Mouse (Mus musculus): ENCODE measurements around the gene Krt39. TPM values are rescaled to one million over a fixed set of nuclear protein-coding genes. Genes with fewer than 3 reads are reported as not detected.
A peak's percentile ranks its signal among the peaks of the same experiment; 100 is the strongest.

The Krt39 gene
- polyA plus RNA-seq, 1 experiment: not detected

- H3K4me1 ChIP-seq (ENCODE audit: control insufficient read depth, insufficient read depth, low read length): peaks cover 10% of the 10 kb centered on the region
- TF ChIP-seq CTCF (IDR thresholded peaks at IDR 0.05; ENCODE audit: borderline replicate concordance, insufficient read depth, low read length) (no peak), POLR2A (IDR thresholded peaks at IDR 0.05; ENCODE audit: low read depth, low read length) (no peak)
- H3K27ac ChIP-seq (ENCODE audit: insufficient read depth, low read length): no peak overlapping the region
- no peak overlapping the region for H3K4me3 ChIP-seq (ENCODE audit: insufficient read depth, low read length)
Measured at GRCm38 (mm10) chr11:99474981-99475380, 46.2 kb downstream of the Krt39 start.

DNA sequence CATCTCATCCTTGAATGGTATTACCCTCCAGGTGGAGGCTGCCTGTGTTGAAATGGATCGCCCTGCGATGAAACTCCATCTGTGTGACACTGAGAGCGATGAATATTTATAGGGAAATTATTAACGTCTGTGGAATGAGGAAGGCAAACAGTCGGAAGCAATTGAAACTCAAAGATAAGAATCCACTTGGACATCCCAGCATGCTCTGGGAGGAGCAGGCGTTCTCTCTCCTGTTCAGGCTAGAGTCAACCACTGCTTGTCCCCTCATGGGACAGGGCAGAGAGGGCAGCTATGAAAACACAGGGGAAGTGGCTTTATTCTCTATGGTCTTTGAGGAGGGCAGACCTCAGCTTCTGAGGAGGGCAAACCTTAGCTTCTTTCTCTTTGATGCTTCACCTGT lies 47.7 kb downstream of the Krt39 start:
- Histone ChIP-seq H3K4me3 (ENCODE audit: insufficient read depth, low read length) (no peak overlapping the region), H3K4me1 (ENCODE audit: control insufficient read depth, insufficient read depth, low read length) (peaks cover 10% of the 10 kb centered on the region), H3K27ac (ENCODE audit: insufficient read depth, low read length) (no peak overlapping the region)
- no peak for TF ChIP-seq CTCF (IDR thresholded peaks at IDR 0.05; ENCODE audit: borderline replicate concordance, insufficient read depth, low read length)
- TF ChIP-seq POLR2A (IDR thresholded peaks at IDR 0.05; ENCODE audit: low read depth, low read length): no peak

GRCm38 (mm10) chr11:99472405-99472804 lies 48.7 kb downstream of the Krt39 start:
- Histone ChIP-seq H3K27ac (ENCODE audit: insufficient read depth, low read length) (peak overlapping the region; percentile 96), H3K4me1 (ENCODE audit: control insufficient read depth, insufficient read depth, low read length) (peaks cover 10% of the 10 kb centered on the region), H3K4me3 (ENCODE audit: insufficient read depth, low read length) (no peak overlapping the region)
- TF ChIP-seq POLR2A (IDR thresholded peaks at IDR 0.05; ENCODE audit: low read depth, low read length) (no peak), CTCF (IDR thresholded peaks at IDR 0.05; ENCODE audit: borderline replicate concordance, insufficient read depth, low read length) (no peak)

- H3K4me1 ChIP-seq (ENCODE audit: control insufficient read depth, insufficient read depth, low read length): peaks cover 10% of the 10 kb centered on the region
- peak overlapping the region; percentile 96 for H3K27ac ChIP-seq (ENCODE audit: insufficient read depth, low read length)
- no peak overlapping the region for H3K4me3 ChIP-seq (ENCODE audit: insufficient read depth, low read length)
- no peak for TF ChIP-seq CTCF (IDR thresholded peaks at IDR 0.05; ENCODE audit: borderline replicate concordance, insufficient read depth, low read length)
- no peak for TF ChIP-seq POLR2A (IDR thresholded peaks at IDR 0.05; ENCODE audit: low read depth, low read length)
Measured at GRCm38 (mm10) chr11:99471946-99472345, 49.2 kb downstream of the Krt39 start.

DNA sequence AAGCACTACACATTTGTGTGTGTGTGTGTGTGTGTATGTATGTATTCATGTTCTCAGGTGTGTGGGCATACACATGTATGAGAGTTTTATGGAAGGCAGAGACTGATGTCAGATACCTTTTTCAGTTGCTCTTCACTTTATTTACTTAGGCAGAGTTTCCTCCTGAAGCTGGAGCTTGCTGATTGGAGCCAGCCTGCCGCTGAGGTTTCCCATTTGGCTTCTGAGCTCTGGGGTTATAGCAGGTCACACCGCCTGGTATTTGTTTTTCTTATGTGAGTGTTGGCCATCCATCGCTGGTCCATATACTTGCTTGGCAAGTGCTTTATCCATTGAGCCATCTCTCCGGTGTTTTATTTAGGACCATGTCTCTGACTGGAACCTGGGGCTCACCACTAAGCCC lies 51.9 kb downstream of the Krt39 start:
- H3K4me1 ChIP-seq (ENCODE audit: control insufficient read depth, insufficient read depth, low read length): peaks cover 10% of the 10 kb centered on the region
- TF ChIP-seq POLR2A (IDR thresholded peaks at IDR 0.05; ENCODE audit: low read depth, low read length) (no peak), CTCF (IDR thresholded peaks at IDR 0.05; ENCODE audit: borderline replicate concordance, insufficient read depth, low read length) (no peak)
- no peak overlapping the region for H3K27ac ChIP-seq (ENCODE audit: insufficient read depth, low read length)
- no peak overlapping the region for H3K4me3 ChIP-seq (ENCODE audit: insufficient read depth, low read length)

DNA sequence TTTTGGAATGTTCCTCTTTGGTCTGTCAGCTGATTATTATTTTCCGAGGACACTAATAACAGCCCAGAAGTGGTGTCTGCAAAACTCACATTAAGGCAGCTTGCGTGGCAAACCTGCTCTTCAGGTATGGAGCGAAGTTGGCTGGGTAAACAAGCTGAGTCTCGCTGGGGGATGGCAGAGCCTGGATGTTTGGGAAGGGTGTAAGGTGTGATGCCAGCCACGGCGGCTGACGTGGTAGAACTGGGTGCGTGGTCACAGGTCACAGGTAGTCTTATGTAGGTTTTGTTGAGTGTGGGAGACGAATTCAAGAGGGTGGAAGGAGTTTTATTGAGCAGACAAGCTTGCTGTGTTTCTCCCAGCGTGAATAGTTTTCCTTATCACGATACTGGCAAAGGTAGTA lies 52.6 kb downstream of the Krt39 start:
- Histone ChIP-seq H3K4me1 (ENCODE audit: control insufficient read depth, insufficient read depth, low read length) (peaks cover 10% of the 10 kb centered on the region), H3K27ac (ENCODE audit: insufficient read depth, low read length) (no peak overlapping the region), H3K4me3 (ENCODE audit: insufficient read depth, low read length) (no peak overlapping the region)
- TF ChIP-seq POLR2A (IDR thresholded peaks at IDR 0.05; ENCODE audit: low read depth, low read length): no peak

GRCm38 (mm10) chr11:99466316-99466715 lies 54.8 kb downstream of the Krt39 start:
- TF ChIP-seq POLR2A (IDR thresholded peaks at IDR 0.05; ENCODE audit: low read depth, low read length): no peak
- no peak for TF ChIP-seq CTCF (IDR thresholded peaks at IDR 0.05; ENCODE audit: borderline replicate concordance, insufficient read depth, low read length)
- peaks cover 3% of the 10 kb centered on the region; the same call in 1 of the 2 replicates for H3K4me1 ChIP-seq (ENCODE audit: control insufficient read depth, insufficient read depth, low read length)
- H3K27ac ChIP-seq (ENCODE audit: insufficient read depth, low read length): no peak overlapping the region
- H3K4me3 ChIP-seq (ENCODE audit: insufficient read depth, low read length): no peak overlapping the region

DNA sequence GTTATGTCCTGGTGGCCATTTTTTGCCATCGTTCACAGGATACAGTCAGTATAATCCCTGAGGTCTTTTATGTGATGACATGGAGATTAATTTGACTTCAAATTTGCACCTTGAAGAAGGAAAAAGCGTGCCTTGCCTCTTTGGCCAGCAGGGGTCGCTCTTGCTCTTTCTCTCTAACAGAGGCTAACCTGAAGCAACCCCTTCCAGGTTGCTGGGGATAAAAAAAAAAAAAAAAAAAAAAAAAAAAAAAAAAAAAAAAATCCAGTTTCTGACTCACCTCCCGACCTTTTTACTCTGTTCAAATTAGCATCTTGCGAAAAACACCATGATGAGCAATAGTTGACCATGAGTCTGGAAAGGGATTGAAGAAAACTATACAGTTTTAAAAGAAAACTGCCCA lies 56.3 kb downstream of the Krt39 start:
- TF ChIP-seq CTCF (IDR thresholded peaks at IDR 0.05; ENCODE audit: borderline replicate concordance, insufficient read depth, low read length): peak; percentile 54; the same call in 1 of the 2 replicates
- no peak for TF ChIP-seq POLR2A (IDR thresholded peaks at IDR 0.05; ENCODE audit: low read depth, low read length)
- Histone ChIP-seq H3K4me1 (ENCODE audit: control insufficient read depth, insufficient read depth, low read length) (no peaks in the 10 kb centered on the region), H3K27ac (ENCODE audit: insufficient read depth, low read length) (no peak overlapping the region; the same call in 1 of the 2 replicates), H3K4me3 (ENCODE audit: insufficient read depth, low read length) (no peak overlapping the region)

Other genes starting within 250 kb of the Krt39 start
- not detected in 2 replicates for gene Krt24, start 236.1 kb downstream of the Krt39 start, polyA plus RNA-seq (2011; ENCODE audit: insufficient read length, low read depth, missing spikeins)
- not detected in 2 replicates for gene Krt25, start 198.4 kb downstream of the Krt39 start, polyA plus RNA-seq (2011; ENCODE audit: insufficient read length, low read depth, missing spikeins)
- not detected in 2 replicates for gene Krt26, start 183.4 kb downstream of the Krt39 start, polyA plus RNA-seq (2011; ENCODE audit: insufficient read length, low read depth, missing spikeins)
- not detected in 2 replicates for gene Krt27, start 170.2 kb downstream of the Krt39 start, polyA plus RNA-seq (2011; ENCODE audit: insufficient read length, low read depth, missing spikeins)
- not detected in 2 replicates for gene Krt28, start 146.4 kb downstream of the Krt39 start, polyA plus RNA-seq (2011; ENCODE audit: insufficient read length, low read depth, missing spikeins)
- 4.0 and 4.5 TPM in 2 replicates for gene Krt10, start 132.0 kb downstream of the Krt39 start, polyA plus RNA-seq (2011; ENCODE audit: insufficient read length, low read depth, missing spikeins)
- not detected in 2 replicates for gene Krt12, start 99.1 kb downstream of the Krt39 start, polyA plus RNA-seq (2011; ENCODE audit: insufficient read length, low read depth, missing spikeins)
- gene Krt20, start 83.2 kb downstream of the Krt39 start, polyA plus RNA-seq (2011; ENCODE audit: insufficient read length, low read depth, missing spikeins): 1.7 and 3.9 TPM in 2 replicates
- gene Krt23, start 28.2 kb downstream of the Krt39 start, polyA plus RNA-seq (2011; ENCODE audit: insufficient read length, low read depth, missing spikeins): not detected in 2 replicates
- not detected in 2 replicates for gene Krt40, start 21.8 kb upstream of the Krt39 start, polyA plus RNA-seq (2011; ENCODE audit: insufficient read length, low read depth, missing spikeins)
- gene Krtap3-3, start 29.5 kb upstream of the Krt39 start, polyA plus RNA-seq (2011; ENCODE audit: insufficient read length, low read depth, missing spikeins): not detected in 2 replicates
- not detected in 2 replicates for gene Krtap3-2, start 35.5 kb upstream of the Krt39 start, polyA plus RNA-seq (2011; ENCODE audit: insufficient read length, low read depth, missing spikeins)
- gene Gm11939, start 38.1 kb upstream of the Krt39 start, polyA plus RNA-seq (2011; ENCODE audit: insufficient read length, low read depth, missing spikeins): not detected in 2 replicates
- not detected in 2 replicates for gene Krtap3-1, start 45.3 kb upstream of the Krt39 start, polyA plus RNA-seq (2011; ENCODE audit: insufficient read length, low read depth, missing spikeins)
- gene Krtap1-5, start 59.7 kb upstream of the Krt39 start, polyA plus RNA-seq (2011; ENCODE audit: insufficient read length, low read depth, missing spikeins): not detected in 2 replicates
- gene Krtap1-4, start 62.3 kb upstream of the Krt39 start, polyA plus RNA-seq (2011; ENCODE audit: insufficient read length, low read depth, missing spikeins): not detected in 2 replicates
- gene Krtap1-3, start 70.0 kb upstream of the Krt39 start, polyA plus RNA-seq (2011; ENCODE audit: insufficient read length, low read depth, missing spikeins): not detected in 2 replicates
- gene Krtap9-3, start 76.8 kb upstream of the Krt39 start, polyA plus RNA-seq (2011; ENCODE audit: insufficient read length, low read depth, missing spikeins): not detected in 2 replicates
- gene Gm11938, start 82.0 kb upstream of the Krt39 start, polyA plus RNA-seq (2011; ENCODE audit: insufficient read length, low read depth, missing spikeins): not detected in 2 replicates
- gene Gm11937, start 88.9 kb upstream of the Krt39 start, polyA plus RNA-seq (2011; ENCODE audit: insufficient read length, low read depth, missing spikeins): not detected in 2 replicates
- not detected in 2 replicates for gene Krtap2-4, start 93.5 kb upstream of the Krt39 start, polyA plus RNA-seq (2011; ENCODE audit: insufficient read length, low read depth, missing spikeins)
- not detected in 2 replicates for gene Gm11562, start 99.1 kb upstream of the Krt39 start, polyA plus RNA-seq (2011; ENCODE audit: insufficient read length, low read depth, missing spikeins)
- gene Krtap4-1, start 106.9 kb upstream of the Krt39 start, polyA plus RNA-seq (2011; ENCODE audit: insufficient read length, low read depth, missing spikeins): not detected in 2 replicates
- not detected in 2 replicates for gene Krtap4-2, start 113.7 kb upstream of the Krt39 start, polyA plus RNA-seq (2011; ENCODE audit: insufficient read length, low read depth, missing spikeins)
- gene Krtap4-7, start 122.8 kb upstream of the Krt39 start, polyA plus RNA-seq (2011; ENCODE audit: insufficient read length, low read depth, missing spikeins): not detected in 2 replicates
- gene Gm11555, start 128.9 kb upstream of the Krt39 start, polyA plus RNA-seq (2011; ENCODE audit: insufficient read length, low read depth, missing spikeins): not detected in 2 replicates
- not detected in 2 replicates for gene Gm11563, start 137.6 kb upstream of the Krt39 start, polyA plus RNA-seq (2011; ENCODE audit: insufficient read length, low read depth, missing spikeins)
- gene Krtap4-6, start 144.6 kb upstream of the Krt39 start, polyA plus RNA-seq (2011; ENCODE audit: insufficient read length, low read depth, missing spikeins): not detected in 2 replicates
- gene Gm14190, start 169.4 kb upstream of the Krt39 start, polyA plus RNA-seq (2011; ENCODE audit: insufficient read length, low read depth, missing spikeins): not detected in 2 replicates
- gene Gm14180, start 213.0 kb upstream of the Krt39 start, polyA plus RNA-seq (2011; ENCODE audit: insufficient read length, low read depth, missing spikeins): not detected in 2 replicates

Measured in embryonic fibroblast, embryonic 13.5 days (primary cell).